Mouse (Mus musculus): ENCODE data around the gene Ugt1a6a. TPM values are rescaled to one million over a fixed set of nuclear protein-coding genes. Genes with fewer than 3 reads are reported as not detected.
"Not testable (repeated sequence)": the region's sequence is repeated elsewhere in the genome, so short reads cannot be mapped to it uniquely, and the experiment has no call there.

Gene Ugt1a6a
- 1 to 10 TPM in 1 of 2 experiments, under 1 TPM in 1; 0.59 to 1.3 TPM for total RNA-seq (2021)
- long read RNA-seq, experiment 1, partial matches to known transcripts: 0 of 1 reads
- long read RNA-seq, experiment 1, other reads (novel, unspliced or antisense): 0 of 1 reads
- long read RNA-seq, experiment 2, partial matches to known transcripts: 0 of 1 reads
- long read RNA-seq, experiment 2, other reads (novel, unspliced or antisense): 0 of 1 reads

DNA sequence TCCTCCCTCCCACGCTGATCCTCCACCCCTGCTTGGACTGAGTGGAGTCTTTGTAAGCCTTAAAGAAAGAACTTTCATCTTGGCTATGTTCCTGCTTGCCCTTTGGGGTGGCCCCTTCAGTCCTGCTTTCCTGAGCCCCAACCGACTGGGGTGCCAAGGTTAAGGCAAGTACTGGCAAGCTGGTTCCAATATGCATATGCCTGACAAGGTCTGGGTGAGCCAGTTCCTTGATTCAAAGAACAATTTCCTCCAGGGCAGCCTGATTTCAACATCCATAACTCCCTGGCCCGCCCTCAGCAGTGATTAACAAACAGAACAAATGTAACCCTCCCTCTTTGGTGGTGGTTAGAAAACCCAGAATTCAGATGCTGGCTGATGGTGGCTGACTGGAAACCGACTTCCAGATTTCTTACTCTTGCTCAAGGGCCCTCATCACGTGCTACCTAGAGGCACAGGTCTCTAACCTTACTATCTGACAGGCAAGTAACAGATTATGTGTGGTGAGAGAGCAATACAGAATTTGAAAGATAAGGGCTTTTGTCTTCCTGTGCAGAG, at the start of gene Ugt1a6a:
Ugt1a6a (plus strand) TSS at position 353 of the 555 bp plus-strand sequence.
- DNase-seq (ENCODE audit: low spot score in 2 of 2); H3K4me3 ChIP-seq; H3K27ac ChIP-seq: not testable (repeated sequence)

DNA sequence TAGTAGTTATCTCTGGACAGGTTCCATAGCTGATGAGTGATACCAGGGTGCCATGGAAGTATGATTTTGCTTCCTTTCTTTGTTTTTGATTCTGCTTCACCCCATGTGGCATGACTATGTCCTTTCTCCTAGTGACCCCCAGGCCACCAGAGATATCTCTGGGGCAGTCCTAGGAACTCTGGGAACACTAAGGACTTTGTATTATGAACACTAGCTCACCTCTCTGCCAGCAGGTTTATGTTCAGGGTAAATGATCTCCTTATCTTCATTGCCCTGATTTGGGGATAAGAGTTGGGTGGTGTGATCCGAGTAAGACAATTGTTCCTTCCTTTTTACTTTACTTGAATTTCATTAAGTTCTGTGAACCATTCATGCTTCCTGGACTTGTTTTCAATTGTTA, 48.5 kb upstream of the Ugt1a6a start:
- DNase-seq (ENCODE audit: low spot score in 2 of 2): no peak
- Histone ChIP-seq H3K27ac (no peak overlapping the region), H3K4me3 (no peak overlapping the region)
- no peak for TF ChIP-seq CTCF (conservative IDR thresholded peaks at IDR 0.05)

DNA sequence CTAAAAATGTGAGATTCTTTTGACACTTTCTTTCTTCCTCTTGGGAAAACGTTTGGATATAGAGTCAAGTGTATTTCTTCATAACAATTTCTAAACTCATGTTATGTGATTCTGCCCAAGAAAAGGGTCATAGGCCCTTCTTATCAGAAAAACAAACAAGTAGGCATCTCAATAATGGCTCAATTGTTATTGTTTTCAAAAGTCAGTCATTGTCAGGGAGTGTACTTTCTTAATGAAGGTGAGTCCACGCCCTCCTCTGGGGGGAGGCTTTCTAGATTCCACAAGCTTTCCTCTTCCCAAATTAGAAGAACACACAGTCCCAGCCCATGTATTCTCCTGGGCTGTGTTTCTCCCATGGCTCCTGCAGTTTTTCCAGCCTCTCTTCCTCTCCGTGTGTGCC, 47.1 kb upstream of the Ugt1a6a start, which contains the start of gene Ugt1a8:
Ugt1a8 (plus strand) TSS at position 301 of the 400 bp plus-strand sequence.
- TF ChIP-seq CTCF (conservative IDR thresholded peaks at IDR 0.05): no peak
- no peak for DNase-seq (ENCODE audit: low spot score in 2 of 2)
- no peak within 1 kb of the TSS for H3K4me3 ChIP-seq
- no peak within 1 kb of the TSS for H3K27ac ChIP-seq

DNA sequence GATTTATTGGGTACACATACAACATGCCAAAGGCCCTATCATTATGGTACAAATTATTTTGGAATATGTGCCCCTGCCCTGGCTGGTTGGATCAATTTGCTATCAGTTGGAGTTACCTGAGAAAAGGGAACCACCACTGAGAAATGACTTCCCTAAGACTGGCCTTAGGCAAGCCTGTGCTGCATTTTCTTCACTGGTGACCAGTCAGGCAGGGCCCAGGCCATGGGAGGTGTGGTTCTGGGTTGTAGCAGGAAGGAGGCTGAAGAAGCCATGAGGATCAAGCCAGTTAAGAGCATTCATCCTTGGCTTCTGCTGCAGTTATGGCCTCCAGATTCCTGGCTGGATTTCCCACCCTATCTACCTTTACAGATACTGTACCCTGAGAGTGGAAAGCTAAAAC, 42.3 kb upstream of the Ugt1a6a start:
- no peak overlapping the region for H3K4me3 ChIP-seq
- DNase-seq (ENCODE audit: low spot score in 2 of 2): no peak
- no peak for TF ChIP-seq CTCF (conservative IDR thresholded peaks at IDR 0.05)
- no peak overlapping the region for H3K27ac ChIP-seq

- not testable (repeated sequence) for H3K4me3 ChIP-seq; H3K27ac ChIP-seq; DNase-seq (ENCODE audit: low spot score in 2 of 2)
- TF ChIP-seq CTCF (conservative IDR thresholded peaks at IDR 0.05): peak; percentile 51
These were observed 40.3 kb upstream of the Ugt1a6a start for GRCm38 (mm10) chr1:88094270-88094676.

- no peak within 1 kb of the TSS for H3K27ac ChIP-seq
- no peak within 1 kb of the TSS for H3K4me3 ChIP-seq
- TF ChIP-seq CTCF (conservative IDR thresholded peaks at IDR 0.05): no peak
- no peak for DNase-seq (ENCODE audit: low spot score in 2 of 2)
These were observed 39.6 kb upstream of the Ugt1a6a start, which contains the start of gene Ugt1a7c for GRCm38 (mm10) chr1:88094941-88095492. Gene Ugt1a7c (plus strand): TSS chr1:88095062.

GRCm38 (mm10) chr1:88098546-88098945, 36.1 kb upstream of the Ugt1a6a start:
- H3K27ac ChIP-seq; DNase-seq (ENCODE audit: low spot score in 2 of 2); H3K4me3 ChIP-seq: not testable (repeated sequence)

DNA sequence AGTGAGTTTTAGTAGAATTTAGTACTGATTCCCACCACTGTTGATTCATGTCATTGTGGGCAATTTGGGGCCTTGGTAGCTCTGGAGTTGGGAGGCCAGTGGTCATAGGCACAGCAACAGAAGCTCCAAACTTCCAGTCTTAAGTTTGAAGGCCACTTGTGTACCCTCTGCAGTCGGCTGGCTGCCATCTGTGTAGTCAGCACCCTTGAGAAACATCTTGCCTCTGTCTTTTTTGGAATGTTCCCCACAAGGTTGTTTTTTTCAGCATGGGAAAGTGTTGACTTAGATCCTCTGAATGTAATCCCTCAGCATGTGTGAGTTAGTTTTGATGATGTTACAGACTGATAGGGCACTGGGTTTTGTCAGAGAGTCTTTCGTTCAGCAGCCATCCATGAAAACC, 34.9 kb upstream of the Ugt1a6a start:
- DNase-seq (ENCODE audit: low spot score in 2 of 2): not testable (repeated sequence)

DNA sequence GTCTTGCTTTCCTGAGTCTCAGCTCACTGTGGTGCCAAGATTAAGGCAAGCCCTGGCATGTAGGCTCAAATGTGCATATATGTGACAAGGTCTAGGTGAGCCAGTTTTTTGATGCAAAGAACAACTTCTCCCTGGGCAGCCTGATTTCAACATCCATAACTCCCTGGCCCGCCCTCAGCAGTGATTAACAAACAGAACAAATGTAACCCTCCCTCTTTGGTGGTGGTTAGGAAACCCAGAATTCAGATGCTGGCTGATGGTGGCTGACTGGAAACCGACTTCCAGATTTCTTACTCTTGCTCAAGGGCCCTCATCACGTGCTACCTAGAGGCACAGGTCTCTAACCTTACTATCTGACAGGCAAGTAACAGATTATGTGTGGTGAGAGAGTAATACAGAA, 31.6 kb upstream of the Ugt1a6a start, which contains the start of gene Ugt1a6b:
Ugt1a6b (plus strand) TSS at position 234 of the 400 bp plus-strand sequence.
- H3K27ac ChIP-seq; DNase-seq (ENCODE audit: low spot score in 2 of 2); H3K4me3 ChIP-seq: not testable (repeated sequence)

More for the DNA sequence above, 34.9 kb upstream of the Ugt1a6a start:
- H3K27ac ChIP-seq, H3K4me3 ChIP-seq: not testable (repeated sequence)

DNA sequence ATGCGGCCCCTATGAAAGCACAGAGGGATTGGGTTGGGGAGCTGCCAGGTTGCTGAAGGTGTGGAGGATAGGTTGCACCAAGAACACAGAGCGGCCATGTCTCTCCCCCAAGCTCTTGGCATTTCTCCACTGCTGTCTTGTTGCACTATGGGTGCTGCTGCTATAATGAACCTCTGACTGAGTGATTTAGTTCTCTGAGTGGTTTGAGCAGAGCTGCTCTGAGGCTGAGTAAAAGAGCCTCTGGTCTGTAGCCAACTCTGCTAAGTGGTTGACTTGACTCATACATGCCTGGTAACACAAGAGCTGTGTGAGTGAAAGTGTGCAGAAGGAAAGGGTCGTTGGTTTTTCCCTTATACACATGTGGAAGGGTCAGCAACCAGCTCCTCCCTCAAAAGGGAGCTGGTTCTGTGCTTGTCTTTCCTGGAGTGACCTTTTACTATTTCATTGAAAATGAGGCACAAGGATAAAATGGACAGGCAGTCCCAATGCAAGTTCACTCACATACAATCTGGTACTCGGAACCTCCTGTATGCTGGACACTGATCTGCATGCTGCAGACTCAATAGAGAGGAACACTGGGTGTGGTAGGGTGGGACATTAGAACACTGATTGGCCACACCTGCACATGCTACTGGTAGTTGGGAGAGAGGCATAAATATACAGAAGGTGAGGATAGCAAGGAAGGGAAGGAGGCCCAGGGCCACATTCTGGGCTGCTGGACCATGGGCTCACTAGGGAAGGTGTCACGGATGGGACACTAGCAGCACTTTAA, 30.7 kb upstream of the Ugt1a6a start:
- DNase-seq (ENCODE audit: low spot score in 2 of 2); H3K4me3 ChIP-seq; H3K27ac ChIP-seq: not testable (repeated sequence)

DNA sequence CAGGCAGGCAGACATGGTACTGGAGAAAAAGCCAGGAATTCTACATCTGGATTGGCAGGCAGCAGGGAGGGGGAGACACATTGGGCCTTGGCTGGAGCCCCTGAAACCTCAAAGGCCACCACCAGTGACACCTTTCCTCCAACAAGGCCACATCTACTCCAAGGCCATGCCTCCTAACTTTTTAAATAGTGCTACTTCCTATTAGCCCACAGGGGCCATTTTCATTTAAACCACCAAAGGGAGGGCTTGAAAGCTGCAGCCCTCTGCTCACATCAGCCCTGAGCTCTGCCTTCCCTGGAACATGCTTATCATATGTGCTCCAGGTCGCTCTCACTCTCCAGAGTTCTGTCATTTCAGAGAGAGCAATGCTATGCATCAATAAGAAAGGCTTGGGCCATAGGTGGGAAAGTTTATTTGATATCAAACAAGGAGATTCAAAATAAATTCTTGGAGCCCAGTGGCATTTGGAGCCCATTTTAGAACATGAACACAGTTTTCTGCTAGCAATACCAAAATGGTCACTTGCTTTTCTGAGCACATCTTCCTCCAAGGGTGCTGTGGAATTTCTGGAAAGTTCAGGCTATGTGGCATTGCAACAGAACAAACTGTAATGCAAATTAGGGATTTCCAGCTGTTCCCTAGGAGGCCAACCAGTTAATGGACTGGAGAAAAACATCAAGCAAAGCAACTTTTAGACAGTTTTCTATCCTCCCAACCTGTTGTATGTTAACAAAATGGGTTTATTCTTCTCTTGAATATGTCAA, 29.8 kb upstream of the Ugt1a6a start:
- no peak overlapping the region for H3K4me3 ChIP-seq
- TF ChIP-seq CTCF (conservative IDR thresholded peaks at IDR 0.05): no peak
- no peak overlapping the region for H3K27ac ChIP-seq
- DNase-seq (ENCODE audit: low spot score in 2 of 2): no peak

DNA sequence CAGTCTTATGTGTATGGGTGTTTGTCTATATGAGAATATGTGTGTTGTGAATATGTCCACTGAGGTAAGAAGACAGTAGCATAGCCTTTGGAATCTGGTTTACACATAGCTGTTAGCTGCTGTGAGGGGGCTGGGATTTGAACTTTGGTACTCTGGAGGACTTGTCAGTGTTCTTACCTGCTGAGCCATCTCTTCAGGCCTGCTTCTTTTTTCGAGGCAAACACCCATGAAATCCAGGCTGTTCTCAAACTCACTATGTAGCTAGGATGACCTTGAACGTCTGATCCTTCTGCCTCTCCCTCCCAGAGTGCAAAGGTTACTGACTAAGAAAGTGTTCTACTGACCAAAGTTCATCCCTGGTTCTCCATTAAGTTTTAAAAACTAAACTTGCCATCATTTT, 29.0 kb upstream of the Ugt1a6a start:
- TF ChIP-seq CTCF (conservative IDR thresholded peaks at IDR 0.05): no peak
- DNase-seq (ENCODE audit: low spot score in 2 of 2): no peak
- Histone ChIP-seq H3K4me3 (no peak overlapping the region), H3K27ac (no peak overlapping the region)

DNA sequence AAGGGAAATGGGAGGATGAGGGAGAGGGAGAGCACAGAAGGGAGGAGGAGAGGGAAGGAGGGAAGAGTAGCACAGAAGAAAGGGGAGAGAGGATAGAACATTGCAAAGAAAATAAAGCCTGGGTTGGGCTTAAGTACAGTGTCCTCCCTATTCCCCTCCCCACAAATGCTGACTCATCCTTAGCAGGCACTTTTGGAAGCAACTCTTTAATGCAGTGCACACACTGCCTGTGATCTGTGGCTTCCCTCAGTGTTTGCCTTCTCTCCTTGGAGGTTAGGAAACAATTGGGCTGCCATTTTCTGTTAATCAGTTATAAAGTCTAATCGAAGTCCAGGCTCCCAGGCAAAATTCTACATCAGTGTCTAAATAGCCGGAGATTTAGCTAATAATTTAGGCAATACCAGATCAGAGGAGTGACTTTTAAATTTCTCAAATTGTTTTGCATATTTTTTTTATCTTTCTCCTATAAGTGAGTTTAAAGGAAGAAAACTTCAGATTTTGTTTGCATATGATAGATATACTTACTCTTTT, 25.5 kb upstream of the Ugt1a6a start:
- not testable (repeated sequence) for H3K4me3 ChIP-seq; H3K27ac ChIP-seq; DNase-seq (ENCODE audit: low spot score in 2 of 2)

GRCm38 (mm10) chr1:88109604-88110003, 25.0 kb upstream of the Ugt1a6a start:
- not testable (repeated sequence) for DNase-seq (ENCODE audit: low spot score in 2 of 2); H3K27ac ChIP-seq; H3K4me3 ChIP-seq

DNA sequence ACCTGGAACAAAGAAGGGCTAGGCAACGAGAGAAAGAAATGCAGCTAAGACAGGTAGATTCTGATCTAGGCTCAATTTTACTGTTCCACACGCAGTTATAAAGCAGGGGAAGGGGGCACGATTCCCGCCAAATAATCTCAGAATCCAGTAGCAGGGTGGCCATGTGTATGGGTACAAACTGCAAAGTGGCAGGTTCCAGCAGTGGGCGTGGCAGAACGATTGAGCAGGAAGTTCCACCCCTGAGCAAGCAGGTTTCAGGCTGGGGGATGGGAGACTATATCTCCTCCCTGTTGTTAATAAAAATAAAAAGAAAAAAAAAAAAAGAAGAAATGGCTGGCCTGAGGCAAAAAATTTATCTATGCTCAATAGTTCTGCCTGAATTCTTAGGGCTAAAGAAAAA, 21.8 kb upstream of the Ugt1a6a start:
- not testable (repeated sequence) for H3K4me3 ChIP-seq; H3K27ac ChIP-seq; DNase-seq (ENCODE audit: low spot score in 2 of 2)
